Mouse (Mus musculus) forebrain, embryonic 11.5 days (tissue): ENCODE measurements at regions not wholly inside any gene's neighbourhood (a gene's known extent, or its start where the extent isn't known, plus 50 kb on each side); places are given as distances from the start of the nearest gene placed in this dataset.

Experiments used
- ATAC-seq: fragments of 200-750 bp; cut with Nextera tagmentation; replicated peaks from 2 replicates; pipeline ENCODE4 v1.8.0; 2017; ENCODE audit warnings: moderate TSS enrichment; ENCODE audit not compliant: low FRiP score
- DNase-seq: peaks from one replicate; pipeline ENCODE4 v3.0.0-alpha.2; 2017; ENCODE audit warnings: low spot score
- H3K27ac ChIP-seq: fragments of 300-500 bp; sonication (generic); 2 replicates; pipeline ENCODE4 v1.5.1; 2014; ENCODE audit warnings: low read depth, low read length
- H3K27me3 ChIP-seq: fragments of 300-500 bp; sonication (generic); 2 replicates; pipeline ENCODE4 v1.6.1; 2014; ENCODE audit warnings: mild to moderate bottlenecking, low read length, mixed read lengths; ENCODE audit not compliant: control insufficient read depth, insufficient read depth
- H3K36me3 ChIP-seq: fragments of 300-500 bp; sonication (generic); 2 replicates; pipeline ENCODE4 v1.6.1; 2014; ENCODE audit warnings: mild to moderate bottlenecking, low read length, moderate library complexity, mixed read lengths; ENCODE audit not compliant: control insufficient read depth, insufficient read depth
- H3K4me1 ChIP-seq: fragments of 300-500 bp; sonication (generic); replicated peaks from 2 replicates; pipeline ENCODE4 v1.6.1; 2014; ENCODE audit warnings: low read length, mixed read lengths; ENCODE audit not compliant: control insufficient read depth, insufficient read depth
- H3K4me2 ChIP-seq: fragments of 300-500 bp; sonication (generic); 2 replicates; pipeline ENCODE4 v1.6.1; 2014; ENCODE audit warnings: low read depth, mild to moderate bottlenecking, low read length, moderate library complexity, mixed read lengths; ENCODE audit not compliant: severe bottlenecking
- H3K4me3 ChIP-seq: fragments of 300-500 bp; sonication (generic); 2 replicates; pipeline ENCODE4 v1.5.1; 2014; ENCODE audit warnings: low read depth, low read length
- H3K9ac ChIP-seq: fragments of 300-500 bp; sonication (generic); 2 replicates; pipeline ENCODE4 v1.6.1; 2014; ENCODE audit warnings: low read length
- H3K9me3 ChIP-seq: fragments of 300-500 bp; sonication (generic); 2 replicates; pipeline ENCODE4 v1.6.1; 2016; ENCODE audit warnings: low read length, mixed read lengths; ENCODE audit not compliant: control insufficient read depth
- WGBS: fragments of 180-500 bp; shearing (Covaris S2); extraction: QIAGEN DNeasy Blood & Tissue Kit; methylation state at CpG from one replicate; pipeline ENCODE4 v1.1.7; 2014; 5-methylcytosine and 5-hydroxymethylcytosine counted together

GRCm38 (mm10) chr8:7234006-7234405 is 1427.0 kb downstream of the Efnb2 start:
- WGBS: 69% methylated on average over 3 of the region's 3 CpGs
- ATAC-seq (no peak), DNase-seq (no peak)
- H3K36me3 ChIP-seq: no peaks in the 10 kb centered on the region
- H3K9me3 ChIP-seq: no peaks in the 10 kb centered on the region
- no peak overlapping the region for H3K27ac ChIP-seq
- no peak overlapping the region for H3K9ac ChIP-seq
- no peak overlapping the region for H3K4me2 ChIP-seq
- no peaks in the 10 kb centered on the region for H3K4me1 ChIP-seq
- H3K4me3 ChIP-seq: no peak overlapping the region
- no peaks in the 10 kb centered on the region for H3K27me3 ChIP-seq

- no peak overlapping the region for H3K27ac ChIP-seq
- DNase-seq (no peak), ATAC-seq (no peak)
- no peak overlapping the region for H3K9ac ChIP-seq
- H3K4me3 ChIP-seq: no peak overlapping the region
- H3K4me1 ChIP-seq: no peaks in the 10 kb centered on the region
- no peaks in the 10 kb centered on the region for H3K27me3 ChIP-seq
- H3K4me2 ChIP-seq: no peak overlapping the region
- no peaks in the 10 kb centered on the region for H3K9me3 ChIP-seq
- 83% methylated on average over 3 of the region's 3 CpGs for WGBS
- H3K36me3 ChIP-seq: no peaks in the 10 kb centered on the region
Measured at GRCm38 (mm10) chr8:7219300-7219699, 1441.7 kb downstream of the Efnb2 start.

GRCm38 (mm10) chr8:7207178-7207577 is 1453.9 kb downstream of the Efnb2 start:
- 52% methylated on average over 3 of the region's 3 CpGs for WGBS

GRCm38 (mm10) chr8:7206596-7206995 is 1454.4 kb downstream of the Efnb2 start:
- no peak overlapping the region for H3K9ac ChIP-seq
- DNase-seq: no peak
- no peak for ATAC-seq

More at GRCm38 (mm10) chr8:7207178-7207577, 1453.9 kb downstream of the Efnb2 start:
- H3K4me1 ChIP-seq: no peaks in the 10 kb centered on the region
- ATAC-seq: no peak
- no peaks in the 10 kb centered on the region for H3K36me3 ChIP-seq
- no peak overlapping the region for H3K4me2 ChIP-seq
- H3K27ac ChIP-seq: no peak overlapping the region
- no peaks in the 10 kb centered on the region for H3K9me3 ChIP-seq
- DNase-seq: no peak
- no peak overlapping the region for H3K4me3 ChIP-seq
- no peaks in the 10 kb centered on the region for H3K27me3 ChIP-seq
- H3K9ac ChIP-seq: no peak overlapping the region

GRCm38 (mm10) chr8:7205086-7205485 is 1456.0 kb downstream of the Efnb2 start:
- H3K27me3 ChIP-seq: no peaks in the 10 kb centered on the region
- no peak overlapping the region for H3K4me2 ChIP-seq
- H3K27ac ChIP-seq: no peak overlapping the region
- WGBS: 79% methylated on average over 4 of the region's 4 CpGs
- H3K9ac ChIP-seq: no peak overlapping the region
- no peaks in the 10 kb centered on the region for H3K9me3 ChIP-seq
- no peaks in the 10 kb centered on the region for H3K4me1 ChIP-seq
- no peak overlapping the region for H3K4me3 ChIP-seq
- DNase-seq: no peak
- no peaks in the 10 kb centered on the region for H3K36me3 ChIP-seq
- ATAC-seq: no peak

More at GRCm38 (mm10) chr8:7206596-7206995, 1454.4 kb downstream of the Efnb2 start:
- H3K27me3 ChIP-seq: no peaks in the 10 kb centered on the region
- H3K4me2 ChIP-seq: no peak overlapping the region
- H3K36me3 ChIP-seq: no peaks in the 10 kb centered on the region
- no peaks in the 10 kb centered on the region for H3K9me3 ChIP-seq
- H3K27ac ChIP-seq: no peak overlapping the region
- H3K4me3 ChIP-seq: no peak overlapping the region
- no peaks in the 10 kb centered on the region for H3K4me1 ChIP-seq

- DNase-seq: no peak
Measured at GRCm38 (mm10) chr8:7190726-7191125, 1470.3 kb downstream of the Efnb2 start.

GRCm38 (mm10) chr8:7163361-7163760 is 1497.7 kb downstream of the Efnb2 start:
- Histone ChIP-seq H3K36me3 (no peaks in the 10 kb centered on the region), H3K4me3 (no peak overlapping the region), H3K27ac (no peak overlapping the region), H3K4me2 (no peak overlapping the region), H3K9me3 (no peaks in the 10 kb centered on the region), H3K9ac (no peak overlapping the region), H3K4me1 (no peaks in the 10 kb centered on the region), H3K27me3 (no peaks in the 10 kb centered on the region)
- DNase-seq (no peak), ATAC-seq (no peak)
- 95% methylated on average over 5 of the region's 5 CpGs for WGBS

More at GRCm38 (mm10) chr8:7190726-7191125, 1470.3 kb downstream of the Efnb2 start:
- Histone ChIP-seq H3K4me2 (no peak overlapping the region), H3K27ac (no peak overlapping the region), H3K27me3 (no peaks in the 10 kb centered on the region), H3K4me1 (no peaks in the 10 kb centered on the region), H3K9me3 (no peaks in the 10 kb centered on the region), H3K4me3 (no peak overlapping the region), H3K9ac (no peak overlapping the region), H3K36me3 (no peaks in the 10 kb centered on the region)
- no peak for ATAC-seq

GRCm38 (mm10) chr8:7131746-7132145 is 1529.3 kb downstream of the Efnb2 start:
- Histone ChIP-seq H3K36me3 (no peaks in the 10 kb centered on the region), H3K9me3 (no peaks in the 10 kb centered on the region), H3K9ac (no peak overlapping the region), H3K27me3 (no peaks in the 10 kb centered on the region), H3K4me2 (no peak overlapping the region), H3K4me1 (no peaks in the 10 kb centered on the region), H3K4me3 (no peak overlapping the region), H3K27ac (no peak overlapping the region)
- peak; percentile 48 for DNase-seq
- 54% methylated on average over 4 of the region's 4 CpGs for WGBS
- peak; percentile 56; the same call in 1 of the 2 replicates for ATAC-seq

GRCm38 (mm10) chr8:7108849-7109248 is 1552.2 kb downstream of the Efnb2 start:
- Histone ChIP-seq H3K27ac (no peak overlapping the region), H3K9me3 (no peaks in the 10 kb centered on the region), H3K4me2 (no peak overlapping the region), H3K36me3 (no peaks in the 10 kb centered on the region), H3K27me3 (no peaks in the 10 kb centered on the region), H3K9ac (no peak overlapping the region), H3K4me1 (no peaks in the 10 kb centered on the region), H3K4me3 (no peak overlapping the region)
- ATAC-seq (no peak), DNase-seq (no peak)
